Mouse (Mus musculus): ENCODE results near the gene Hipk2.

Gene Hipk2

DNA sequence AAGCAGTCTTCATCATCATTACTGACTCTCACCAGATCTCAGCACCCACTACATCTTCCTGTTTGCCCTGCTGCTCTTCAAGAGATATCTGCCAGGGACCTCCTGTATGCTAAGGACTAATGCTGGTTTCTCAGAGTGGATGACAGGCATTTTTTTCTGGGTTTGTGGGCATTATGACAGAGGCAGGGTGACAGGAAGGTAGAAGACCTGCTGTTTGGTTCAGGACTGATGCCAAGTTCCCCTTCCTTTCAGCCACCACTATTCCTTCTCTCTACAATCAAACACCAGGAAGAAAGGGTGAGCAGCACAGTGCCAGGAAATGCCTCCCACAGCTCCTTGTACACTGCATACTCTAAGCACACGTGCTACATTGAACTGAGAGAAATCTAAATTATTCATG is 90.2 kb downstream of the Hipk2 start:
- DNase-seq, result no peak

DNA sequence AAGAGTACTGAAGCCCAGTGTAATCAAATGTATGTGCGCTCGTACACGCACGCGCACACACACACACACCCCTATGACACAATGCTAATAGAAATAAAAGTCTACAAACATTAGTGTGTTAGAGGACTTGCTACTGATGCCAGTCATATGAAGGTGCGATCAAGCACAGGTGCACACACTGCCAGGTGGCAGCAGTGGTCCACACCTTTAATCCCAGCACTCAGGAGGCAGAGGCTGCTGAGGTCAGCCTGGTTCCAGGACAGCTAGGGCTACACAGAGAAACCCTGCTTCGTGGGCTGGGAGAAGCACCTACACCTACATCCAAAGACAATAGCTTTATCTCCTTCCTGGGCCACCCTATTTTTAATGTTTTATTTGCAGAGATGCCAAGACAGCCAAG is 96.6 kb downstream of the Hipk2 start:
- no peak for DNase-seq

DNA sequence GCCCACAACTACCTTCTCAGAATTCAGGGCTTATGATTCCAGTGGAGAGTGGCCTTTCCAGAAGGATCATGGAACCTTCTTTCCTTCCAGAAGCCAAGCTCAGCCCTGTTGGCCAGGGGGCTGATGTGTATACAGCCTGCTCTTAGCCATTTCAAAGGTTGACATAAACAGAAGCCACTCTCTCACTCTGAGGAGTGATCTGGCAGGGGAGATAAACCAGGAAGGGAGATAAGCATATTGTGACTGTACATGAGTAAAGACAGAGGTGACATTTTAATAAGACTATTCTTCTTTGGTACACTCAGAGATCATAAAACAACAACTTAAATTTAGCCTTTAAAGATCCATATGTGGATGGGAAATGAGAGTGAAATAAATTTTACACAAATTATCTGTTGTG is 97.1 kb downstream of the Hipk2 start:
- no peak for DNase-seq

DNA sequence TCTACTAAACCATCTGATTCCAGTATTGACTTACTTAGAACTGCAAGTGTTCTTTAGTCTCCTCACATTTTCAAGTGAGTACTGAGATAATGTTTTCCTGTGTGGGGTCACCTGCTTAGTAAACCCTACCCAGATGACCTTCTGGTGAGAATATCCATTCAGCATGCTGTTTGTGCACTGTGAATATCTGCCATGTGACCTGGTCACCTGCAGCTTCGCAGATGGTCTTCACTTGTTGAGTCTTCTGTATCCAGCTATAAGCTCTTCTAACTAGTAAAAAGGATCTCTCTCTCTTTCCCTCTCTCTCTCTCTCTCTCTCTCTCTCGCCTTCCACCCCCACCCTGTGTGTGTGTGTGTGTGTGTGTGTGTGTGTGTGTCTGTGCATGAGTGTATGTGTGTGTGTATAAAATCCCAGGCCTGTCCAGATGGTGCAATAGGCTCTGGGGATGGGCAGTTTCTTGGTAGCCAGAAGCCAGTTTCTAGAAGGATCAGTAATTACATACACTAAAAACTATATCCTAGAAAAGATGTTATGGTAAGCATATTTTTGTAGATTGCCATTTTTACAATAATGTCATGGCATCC is 99.9 kb downstream of the Hipk2 start:
- no peak for DNase-seq

DNA sequence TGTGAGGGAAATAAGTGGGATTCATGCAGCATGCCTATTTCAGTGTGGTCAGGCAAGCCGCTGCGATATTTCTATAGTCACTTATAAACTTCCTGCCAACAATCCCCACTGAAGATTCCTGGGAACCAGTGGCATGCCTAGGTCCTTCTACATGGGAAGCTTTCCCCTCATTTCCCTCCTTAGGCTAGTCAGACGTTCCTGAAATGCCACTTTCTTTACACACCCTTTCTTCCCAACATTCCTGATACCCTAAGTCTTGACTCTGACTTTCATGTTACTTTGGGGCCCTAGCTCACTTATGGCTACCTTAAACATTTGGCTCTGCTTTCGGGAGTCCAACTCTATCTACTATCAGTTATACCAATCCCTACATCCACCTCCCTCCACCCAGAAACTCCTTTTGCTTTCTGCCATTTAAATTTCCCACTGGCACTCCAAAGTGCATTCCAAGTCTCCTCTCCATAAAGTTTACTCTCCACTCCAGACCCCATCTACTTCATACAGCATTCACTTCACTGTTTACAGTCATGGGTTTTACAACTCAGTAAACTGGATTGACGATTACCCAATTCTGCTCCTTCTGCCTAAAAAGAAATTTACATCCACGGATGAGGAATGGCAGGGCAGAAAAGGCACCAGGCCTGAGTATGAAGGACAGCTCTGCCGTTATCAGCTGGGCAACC is 103.0 kb downstream of the Hipk2 start:
- DNase-seq, result no peak

DNA sequence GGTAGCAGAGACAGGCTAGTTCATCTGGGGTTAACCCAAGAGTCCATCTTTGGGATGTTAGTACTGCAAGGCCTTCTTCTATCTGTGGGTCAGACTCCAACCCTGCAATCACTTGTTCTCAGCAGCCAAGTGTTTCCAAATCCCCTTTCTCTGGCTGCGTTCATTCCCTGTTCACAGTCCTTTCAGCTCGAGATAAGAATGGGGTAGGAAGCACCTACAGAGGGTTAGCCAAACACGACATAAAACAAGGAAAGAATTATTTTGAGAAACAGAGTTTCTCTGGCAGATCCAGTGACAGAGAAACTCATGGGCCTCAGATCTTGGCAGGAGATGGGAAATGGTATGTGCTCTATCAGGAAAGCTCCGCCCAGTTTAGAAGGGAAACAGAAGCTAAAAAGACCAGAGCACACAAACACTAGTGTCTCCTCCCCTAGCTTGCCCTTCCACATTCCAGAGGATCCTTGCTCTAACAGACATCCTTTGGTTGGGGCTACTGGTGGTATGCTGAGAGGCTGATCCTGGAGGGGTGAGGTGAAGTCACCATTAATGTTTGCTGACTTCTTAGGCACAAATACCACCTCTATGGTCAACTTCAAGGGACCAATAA is 104.8 kb downstream of the Hipk2 start:
- DNase-seq, result peak; percentile 31

DNA sequence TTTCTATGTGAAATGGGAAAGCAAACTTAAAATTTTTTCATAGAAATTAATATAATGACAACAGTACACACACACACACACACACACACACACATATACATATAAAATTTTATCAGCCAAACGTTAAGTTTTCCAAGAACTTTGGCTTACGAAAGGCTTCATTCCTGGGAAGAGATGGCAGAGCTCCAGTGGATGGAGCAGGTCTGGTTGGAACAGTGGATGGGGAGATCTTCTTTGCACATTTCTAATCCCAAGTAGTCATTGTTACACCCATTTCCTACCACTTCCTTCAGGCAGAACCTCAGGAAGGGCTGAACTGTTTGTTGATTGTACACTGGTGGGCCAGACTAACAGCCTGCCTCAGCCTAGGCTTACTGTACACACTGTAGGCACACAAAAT is 106.3 kb downstream of the Hipk2 start:
- DNase-seq, result no peak

DNA sequence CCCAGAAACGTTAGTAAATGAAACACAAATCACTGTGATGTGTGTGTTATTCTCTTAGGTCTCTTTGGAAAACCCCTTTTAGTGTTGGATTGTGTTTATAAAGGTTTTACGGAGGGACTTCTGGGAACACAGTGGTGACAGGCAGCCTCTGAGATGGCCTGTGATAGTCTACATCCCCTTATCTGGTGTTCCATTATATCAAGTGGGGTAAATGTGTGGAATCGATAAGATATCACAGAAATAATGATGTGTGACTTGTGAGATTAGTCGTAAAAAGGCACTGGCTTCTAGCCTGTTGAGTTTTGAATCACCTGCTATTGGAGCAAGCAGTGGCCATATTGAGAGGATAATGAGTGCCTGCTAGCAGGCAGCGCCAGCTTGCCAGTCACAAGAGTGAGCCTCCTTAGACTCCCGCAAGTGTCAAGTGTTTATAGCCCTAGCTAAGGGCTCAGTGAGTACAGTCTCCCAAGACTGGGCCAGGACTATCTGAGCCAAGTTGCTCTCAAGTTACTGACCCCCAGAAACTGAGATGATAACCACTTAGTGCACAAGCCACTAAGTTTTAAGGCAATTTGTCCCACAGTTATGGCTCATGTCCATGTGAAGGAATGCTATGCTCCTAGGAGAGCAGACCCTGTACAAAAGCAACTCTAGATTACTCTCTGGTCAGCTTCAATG is 113.2 kb downstream of the Hipk2 start:
- no peak for DNase-seq

DNA sequence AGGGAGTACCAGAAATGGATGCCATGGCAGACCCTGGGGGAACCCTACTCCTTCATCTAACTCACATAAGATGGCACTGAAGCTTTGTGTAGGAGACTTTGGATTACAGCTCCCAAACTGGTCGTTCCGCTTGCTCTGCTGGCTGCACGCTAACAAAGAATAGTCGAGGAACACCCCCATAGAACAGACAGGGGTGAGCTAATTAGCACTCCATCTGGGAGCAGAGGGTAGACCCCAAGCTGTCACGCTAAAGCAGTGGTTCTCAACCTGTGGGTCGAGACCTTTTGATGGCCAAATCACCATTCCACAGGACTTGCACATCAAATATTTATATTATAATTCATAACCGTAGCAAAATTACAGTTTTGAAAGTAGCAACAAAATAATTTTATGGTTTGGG is 114.0 kb downstream of the Hipk2 start:
- no peak for DNase-seq

DNA sequence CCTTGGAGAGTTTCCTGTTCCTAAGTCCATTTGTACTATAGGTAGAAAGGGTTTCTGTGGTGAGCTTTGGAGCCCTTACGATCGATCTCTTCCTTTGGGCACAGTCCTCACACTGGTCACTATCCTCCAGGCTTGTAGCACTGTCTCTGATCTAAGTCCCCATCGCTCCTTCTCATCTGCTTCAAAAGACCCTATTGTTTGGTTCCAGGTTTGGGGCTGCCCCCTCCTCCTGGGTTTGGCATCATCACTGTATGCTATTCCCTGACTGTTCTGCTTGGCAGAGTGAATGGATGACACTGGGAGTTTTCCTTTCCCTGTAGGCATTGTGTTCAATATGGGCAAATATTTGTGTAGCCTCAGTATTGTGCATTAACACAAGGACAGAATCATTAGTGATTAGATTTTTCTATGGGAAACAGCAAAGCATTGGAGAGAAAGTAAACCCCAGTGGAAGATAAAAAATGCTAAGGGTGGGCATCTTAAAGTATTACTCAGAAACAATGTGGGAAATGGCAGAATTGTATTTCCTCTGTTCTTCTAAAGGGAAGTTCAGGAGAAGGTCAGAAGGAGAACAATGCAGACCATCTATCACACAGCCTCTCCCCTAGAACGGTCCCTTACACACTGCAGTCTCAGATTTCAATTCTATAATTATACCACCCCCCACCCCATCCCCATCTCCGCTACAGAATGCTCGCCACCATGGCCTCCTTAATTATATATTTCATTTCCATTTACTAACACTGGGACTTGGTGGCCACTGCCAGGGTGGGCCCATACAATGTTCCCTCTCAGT is 114.9 kb downstream of the Hipk2 start:
- no peak for DNase-seq

DNA sequence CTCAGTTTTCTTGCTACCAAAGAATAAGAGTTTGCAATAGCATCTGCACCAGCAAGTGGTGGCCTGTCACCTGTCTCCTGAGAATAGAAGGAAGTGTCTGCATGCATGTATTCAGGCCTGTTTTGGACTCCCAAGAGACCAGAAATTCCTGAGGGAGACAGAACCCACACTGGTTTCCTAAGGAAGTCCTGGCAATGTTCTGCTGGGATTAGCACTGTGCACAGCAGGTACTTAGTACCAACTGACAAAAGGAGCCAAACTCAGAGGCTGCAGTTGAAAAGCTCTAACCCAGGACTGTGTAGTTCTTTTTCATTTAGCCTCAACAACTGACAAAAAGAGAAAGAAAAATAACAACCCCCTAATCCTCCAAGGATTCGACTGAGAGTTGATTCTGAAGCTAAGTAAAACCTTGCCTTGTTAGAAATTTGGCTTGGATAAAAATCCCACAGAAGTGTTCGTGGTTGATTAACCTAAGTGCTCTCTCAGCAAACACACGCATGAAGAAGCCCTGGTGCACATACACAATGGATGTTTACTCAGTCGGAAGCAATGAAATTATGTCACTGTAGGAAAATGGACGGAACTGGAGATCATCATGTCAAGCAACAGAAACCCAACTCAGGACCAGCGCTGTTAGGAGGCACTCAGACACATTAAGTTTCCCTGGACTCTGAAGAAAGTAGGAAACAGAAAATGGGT is 115.9 kb downstream of the Hipk2 start:
- no peak for DNase-seq

DNA sequence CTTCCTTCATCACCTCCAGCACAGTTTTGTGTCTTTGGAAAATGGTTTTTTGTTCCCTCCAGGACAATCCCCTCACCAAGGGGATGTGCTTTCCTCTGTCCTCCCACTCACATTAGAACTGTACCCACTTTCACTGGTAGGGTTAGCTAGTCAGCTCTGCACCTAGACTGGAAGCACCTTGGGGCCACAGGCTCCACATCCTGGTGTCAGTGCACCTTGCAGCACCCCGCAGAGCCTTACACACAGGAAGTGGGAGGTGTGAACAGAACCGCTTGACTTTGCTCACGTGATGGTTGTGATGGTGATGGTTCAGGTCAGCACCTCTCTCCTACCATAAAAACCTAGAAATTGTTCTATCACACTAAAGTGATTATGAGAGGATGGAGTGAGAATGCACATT is 116.8 kb downstream of the Hipk2 start:
- no peak for DNase-seq

DNA sequence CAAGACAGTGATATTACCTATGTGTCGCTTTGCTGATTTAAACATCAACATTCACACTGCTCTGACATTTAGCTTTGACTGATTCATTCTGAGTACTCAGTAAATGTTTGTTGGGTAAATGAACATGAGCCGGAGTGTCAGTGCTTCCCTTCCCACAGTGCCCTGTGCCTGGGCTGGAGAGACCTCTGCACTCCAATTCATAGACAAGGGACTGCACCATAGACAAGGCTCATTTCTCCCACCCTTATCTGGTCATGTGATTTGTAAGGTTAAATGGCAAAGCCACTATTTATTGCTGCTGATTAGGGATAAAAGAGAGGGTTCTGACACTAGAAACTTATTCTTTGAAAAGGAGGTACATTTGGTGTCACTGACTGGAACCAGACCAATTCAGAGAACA is 118.4 kb downstream of the Hipk2 start:
- no peak for DNase-seq

DNA sequence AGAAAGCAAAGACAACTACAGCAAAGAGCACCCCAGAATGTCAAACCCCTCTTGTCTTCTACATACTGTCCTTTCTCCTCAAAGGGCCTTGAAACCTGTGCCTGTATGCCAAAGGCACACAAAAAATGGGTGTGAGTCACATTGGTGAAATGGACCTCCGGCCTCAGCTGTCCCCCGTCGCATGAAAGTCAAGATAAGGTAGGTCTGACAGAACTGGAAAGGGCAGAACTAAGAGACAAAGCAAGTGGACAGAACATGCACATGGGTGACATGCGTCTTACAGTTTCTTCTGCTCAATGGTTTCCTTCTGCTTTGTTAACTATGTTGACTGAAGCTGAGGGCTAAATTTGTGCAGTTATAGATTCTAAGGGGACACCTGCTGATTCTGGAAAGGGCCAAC is 119.0 kb downstream of the Hipk2 start:
- no peak for DNase-seq

DNA sequence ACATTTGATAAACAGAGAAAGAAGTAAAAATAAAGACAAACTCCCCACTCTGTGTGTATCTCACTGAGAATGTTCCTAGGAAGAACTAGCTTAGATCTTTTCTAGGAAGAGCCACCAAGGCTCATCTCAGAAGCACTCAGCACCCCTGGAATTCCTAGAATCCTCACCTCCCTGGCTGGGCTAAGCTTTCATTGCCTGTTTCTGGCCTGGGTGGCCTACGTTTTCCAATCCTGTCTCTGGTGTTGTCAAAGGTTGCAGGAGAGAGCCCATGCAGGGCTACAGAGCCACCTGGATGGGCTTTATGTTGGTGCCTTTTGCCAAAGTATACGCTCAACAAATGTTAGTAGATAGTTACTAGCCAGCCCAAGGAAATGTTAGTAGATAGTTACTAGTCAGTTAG is 120.0 kb downstream of the Hipk2 start:
- DNase-seq, result no peak

DNA sequence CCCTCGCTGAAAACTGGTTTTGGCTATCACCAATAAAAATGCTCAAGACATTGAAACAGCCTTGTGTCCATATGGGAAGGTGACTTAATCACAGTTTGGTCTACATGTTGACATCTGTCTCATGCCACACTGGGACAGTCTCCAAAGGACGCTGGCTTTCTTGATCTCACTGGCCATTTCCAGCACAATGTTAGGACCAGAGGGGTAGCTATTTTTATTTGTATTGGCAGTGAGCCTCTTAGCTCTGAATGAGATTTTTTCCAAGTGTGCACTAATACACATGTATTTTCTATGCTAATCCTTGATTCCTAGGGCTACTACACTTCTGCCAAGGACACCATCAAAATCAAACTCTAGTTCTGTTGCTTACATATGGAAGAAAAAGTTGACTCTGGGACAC is 120.8 kb downstream of the Hipk2 start:
- no peak for DNase-seq

DNA sequence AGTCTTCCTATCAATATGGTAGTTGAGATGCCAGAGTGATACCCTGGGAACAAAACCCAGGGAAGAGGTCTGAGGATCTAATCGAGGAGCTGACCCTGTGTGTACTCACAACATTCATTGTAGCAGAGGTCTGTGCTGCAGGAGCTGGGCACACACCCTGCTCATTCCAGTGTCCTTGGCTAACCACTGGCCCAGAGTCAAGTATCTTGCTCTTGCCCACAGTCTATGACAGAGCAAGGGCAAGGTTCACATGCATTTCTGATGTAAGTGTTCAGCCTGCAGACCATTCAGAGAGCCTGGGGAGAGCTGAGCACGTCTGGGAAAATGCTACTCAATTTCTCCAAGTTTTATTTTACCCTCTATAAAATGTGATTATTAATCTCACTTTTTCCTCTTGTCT is 122.2 kb downstream of the Hipk2 start:
- DNase-seq, result peak; percentile 36

DNA sequence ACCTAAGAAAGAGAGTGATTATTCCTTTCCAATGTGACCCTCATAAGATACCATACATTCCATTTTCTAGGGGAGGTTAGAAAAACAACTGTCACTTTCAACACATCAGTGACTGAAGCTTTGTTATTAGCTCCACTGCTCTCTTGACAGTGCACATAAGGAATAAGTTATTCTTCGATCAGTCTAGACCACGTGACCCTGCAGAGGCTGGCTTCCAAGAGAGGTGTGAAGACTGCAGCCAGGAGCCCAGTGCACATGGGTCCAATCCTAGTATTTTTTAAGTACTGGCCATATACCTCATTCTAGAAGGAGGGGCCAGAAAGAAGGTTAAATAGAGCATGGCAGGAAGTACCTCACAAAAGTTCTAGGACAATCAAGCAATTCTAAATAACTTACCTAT is 122.9 kb downstream of the Hipk2 start:
- no peak for DNase-seq

DNA sequence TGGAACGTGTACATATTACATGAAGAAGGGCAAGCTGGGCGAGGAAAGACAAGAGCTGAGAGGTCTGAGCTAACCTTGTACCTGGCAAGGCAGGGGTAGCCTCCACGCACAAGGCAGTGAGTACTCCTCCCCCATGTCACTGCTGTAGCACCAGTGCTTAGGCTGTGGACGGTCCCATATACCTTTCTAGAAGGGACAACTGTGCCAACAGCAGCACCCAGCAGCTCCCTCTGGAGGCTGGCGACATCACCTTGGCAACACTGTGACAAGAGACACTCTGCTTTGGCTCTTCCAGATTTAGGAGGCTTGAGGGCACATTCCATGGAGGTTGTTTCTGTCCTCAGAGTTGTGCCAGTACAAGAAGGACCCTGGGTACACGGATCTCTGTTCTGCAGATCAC is 123.5 kb downstream of the Hipk2 start:
- no peak for DNase-seq

DNA sequence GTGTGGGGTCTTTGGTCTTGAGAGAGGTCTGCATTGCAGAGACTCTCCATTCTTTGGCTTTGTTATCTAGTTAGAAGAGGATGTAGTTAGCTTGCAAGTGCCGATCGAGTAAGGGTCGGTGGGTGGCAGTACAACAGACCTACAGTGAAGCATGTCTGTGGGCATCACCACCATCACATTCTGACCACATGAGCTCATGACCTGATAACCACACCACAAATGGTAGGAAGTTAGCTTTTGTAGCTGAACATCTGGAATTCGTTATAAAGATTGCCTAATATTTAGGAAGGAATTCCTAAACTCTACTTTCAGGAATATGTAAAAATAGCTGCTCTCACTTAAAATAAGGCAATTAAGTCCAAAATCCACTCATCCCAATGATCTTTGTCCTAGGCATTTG is 127.9 kb downstream of the Hipk2 start:
- DNase-seq, result no peak

DNA sequence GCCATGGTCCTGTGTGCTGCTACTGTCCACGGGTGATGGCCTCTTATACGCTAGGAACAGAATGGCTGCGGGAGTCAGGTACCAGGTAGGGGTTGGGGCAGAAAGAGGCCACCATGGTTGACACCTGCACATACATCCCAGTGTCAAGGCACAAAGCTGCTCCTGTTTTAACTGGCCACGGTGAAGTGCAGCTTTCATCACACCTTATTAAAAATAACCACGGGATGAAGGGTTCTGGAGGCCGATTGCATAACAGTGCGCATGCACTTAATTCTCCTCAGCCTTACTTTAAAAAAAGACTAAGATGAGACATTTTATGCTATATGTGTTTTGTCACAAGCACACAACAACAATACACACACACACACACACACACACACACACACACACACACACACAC is 132.6 kb downstream of the Hipk2 start:
- DNase-seq, result no peak

DNA sequence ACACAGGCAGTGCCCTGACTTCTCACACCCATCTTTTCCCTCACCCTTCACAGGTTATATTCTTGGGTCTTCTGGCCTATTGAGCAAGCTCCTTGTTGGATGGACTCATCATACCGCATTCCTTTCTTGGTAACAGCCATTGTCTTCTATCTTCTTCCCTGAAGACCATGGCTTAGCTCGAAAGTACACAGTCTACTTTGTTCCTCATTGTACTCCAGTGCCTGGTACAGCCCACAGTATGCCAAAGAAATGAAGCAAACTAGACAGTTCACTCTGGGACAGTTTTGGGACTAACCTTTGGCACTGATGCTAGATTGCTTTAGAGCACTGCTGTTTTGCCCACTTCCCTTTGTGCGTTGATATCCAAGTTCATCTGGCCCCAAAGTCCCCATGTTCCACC is 133.5 kb downstream of the Hipk2 start:
- DNase-seq, result no peak

DNA sequence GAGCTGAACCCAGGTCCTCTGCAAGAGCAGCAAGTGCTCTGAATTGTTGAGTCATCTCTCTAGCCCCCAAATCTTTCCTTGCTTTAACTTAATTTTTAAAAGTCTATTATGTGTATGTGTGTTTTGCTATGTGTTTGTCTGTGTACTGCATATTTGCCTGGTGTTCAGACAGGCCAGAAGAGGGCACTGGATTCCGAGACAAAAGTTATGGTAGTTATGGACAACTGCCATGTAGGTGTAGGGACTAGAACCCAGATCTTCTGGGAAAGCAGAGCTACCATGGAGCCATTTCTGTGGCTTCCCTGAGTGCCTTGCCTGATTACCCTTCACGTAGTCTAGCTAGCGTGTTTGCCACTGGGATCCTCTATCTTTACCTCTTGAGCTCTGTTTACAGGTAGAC is 134.9 kb downstream of the Hipk2 start:
- DNase-seq, result no peak

Measured in lung, postnatal 14 days (tissue).